Mouse (Mus musculus) myocyte (in vitro differentiated cells): ENCODE results near the gene Dus1l. TPM values are rescaled to one million over a fixed set of nuclear protein-coding genes. Genes with fewer than 3 reads are reported as not detected.

ENCODE experiments used
- H3K27me3 ChIP-seq: one replicate; pipeline ENCODE4 v1.6.1; 2011; ENCODE audit not compliant: control insufficient read depth, insufficient read depth, insufficient read length
- H3K36me3 ChIP-seq: one replicate; pipeline ENCODE4 v1.6.1; 2011; ENCODE audit not compliant: control insufficient read depth, insufficient read depth
- H3K4me2 ChIP-seq: one replicate; pipeline ENCODE4 v1.6.1; 2011; ENCODE audit warnings: low read depth, control low read depth
- H3K4me3 ChIP-seq: one replicate; pipeline ENCODE4 v1.5.1; 2011; ENCODE audit warnings: mild to moderate bottlenecking, control low read depth, moderate library complexity
- H3K79me2 ChIP-seq: one replicate; pipeline ENCODE4 v1.6.1; 2011; ENCODE audit not compliant: control insufficient read depth, insufficient read depth
- H3ac ChIP-seq: one replicate; pipeline ENCODE4 v1.6.1; 2011; ENCODE audit not compliant: control insufficient read depth, insufficient read length
- E2F4 ChIP-seq: IDR thresholded peaks from one replicate; pipeline ENCODE4 v1.6.1; 2011; ENCODE audit warnings: mild to moderate bottlenecking, control low read depth, moderate library complexity; ENCODE audit not compliant: insufficient read depth
- MAX ChIP-seq: IDR thresholded peaks from one replicate; pipeline ENCODE4 v1.6.1; 2011; ENCODE audit warnings: low read depth, mild to moderate bottlenecking, control low read depth
- MYOD1 ChIP-seq, 3 experiments: IDR thresholded peaks; one replicate each; pipeline ENCODE4 v1.6.1; 2011; ENCODE audit warnings: control low read depth in 2 of 3, low read depth in 2 of 3, mild to moderate bottlenecking in 2 of 3, moderate library complexity in 1 of 3; ENCODE audit not compliant: insufficient read length in 2 of 3, control insufficient read depth in 1 of 3
- MYOG ChIP-seq, 3 experiments: IDR thresholded peaks; one replicate each; pipeline ENCODE4 v1.6.1; 2011; ENCODE audit warnings: control low read depth in 2 of 3, low read depth in 2 of 3, mild to moderate bottlenecking in 2 of 3; ENCODE audit not compliant: insufficient read length in 2 of 3, control insufficient read depth in 1 of 3, insufficient read depth in 1 of 3
- POLR2AphosphoS2 ChIP-seq: IDR thresholded peaks from one replicate; pipeline ENCODE4 v1.6.1; 2011; ENCODE audit warnings: low read depth, control low read depth; ENCODE audit not compliant: insufficient read length
- SRF ChIP-seq: IDR thresholded peaks from one replicate; pipeline ENCODE4 v1.6.1; 2011; ENCODE audit warnings: low read depth; ENCODE audit not compliant: control insufficient read depth, insufficient read length
- TCF3 ChIP-seq: IDR thresholded peaks from one replicate; pipeline ENCODE4 v1.6.1; 2011; ENCODE audit warnings: low read depth, control low read depth; ENCODE audit not compliant: insufficient read length
- USF1 ChIP-seq: IDR thresholded peaks from one replicate; pipeline ENCODE4 v1.6.1; 2011; ENCODE audit warnings: low read depth, mild to moderate bottlenecking, control low read depth, moderate library complexity
- polyA plus RNA-seq: library from polyadenylated mRNA; unstranded; fragments of >200 nt; fragmentation: generic; extraction: Trizol; gene quantifications from one replicate; pipeline ENCODE4 v1.2.1, GENCODE M21; 2012; ENCODE audit warnings: missing spikeins

The Dus1l gene
- polyA plus RNA-seq, 1 experiment: 58.3 TPM

GRCm38 (mm10) chr11:120819556-120819955, 23.4 kb upstream of the Dus1l start:
- peaks cover 54% of the 10 kb centered on the region for H3K79me2 ChIP-seq
- peaks cover 29% of the 10 kb centered on the region for H3K36me3 ChIP-seq
- H3K27me3 ChIP-seq: no peaks in the 10 kb centered on the region
- no peak overlapping the region for H3K4me3 ChIP-seq
- H3K4me2 ChIP-seq: no peak overlapping the region
- H3ac ChIP-seq: no peak overlapping the region
- TF ChIP-seq SRF: no peak
- TF ChIP-seq MYOG (IDR thresholded peaks at IDR 0.05; ENCODE audit: control insufficient read depth in 1 of 3, insufficient read depth in 1 of 3, insufficient read length in 2 of 3, low read depth in 2 of 3): no peak
- no peak for TF ChIP-seq USF1

DNA sequence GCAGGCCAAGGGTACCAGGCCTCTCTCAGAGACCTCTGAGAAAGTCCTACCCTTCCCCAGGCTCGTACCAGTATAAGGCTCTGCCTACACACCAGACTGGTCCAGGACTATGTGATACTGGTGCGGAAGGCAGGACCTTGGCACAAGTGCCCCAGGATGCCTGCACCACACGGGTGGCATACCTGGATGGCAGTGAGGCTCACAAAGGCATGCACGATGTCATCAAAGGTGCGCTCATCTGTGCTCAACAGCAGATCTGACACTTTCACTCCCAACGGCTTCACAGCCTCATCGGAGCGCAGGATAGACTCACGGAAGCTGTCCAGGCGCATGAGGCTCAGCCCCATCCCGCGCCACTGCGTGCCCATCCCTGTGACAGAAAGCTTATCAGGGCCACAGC, 22.0 kb upstream of the Dus1l start:
- Histone ChIP-seq H3K4me2 (no peak overlapping the region), H3ac (no peak overlapping the region), H3K79me2 (peaks cover 51% of the 10 kb centered on the region), H3K27me3 (no peaks in the 10 kb centered on the region), H3K36me3 (peaks cover 29% of the 10 kb centered on the region), H3K4me3 (no peak overlapping the region)
- TF ChIP-seq POLR2AphosphoS2 (peak; percentile 29), MYOD1 (IDR thresholded peaks at IDR 0.05; ENCODE audit: control insufficient read depth in 1 of 3, insufficient read length in 2 of 3, low read depth in 2 of 3) (no peak)

- TF ChIP-seq MYOG (IDR thresholded peaks at IDR 0.05; ENCODE audit: control insufficient read depth in 1 of 3, insufficient read depth in 1 of 3, insufficient read length in 2 of 3, low read depth in 2 of 3): no peak
- no peak for TF ChIP-seq TCF3
- H3K4me2 ChIP-seq: no peak overlapping the region
- H3K79me2 ChIP-seq: peaks cover 42% of the 10 kb centered on the region
- H3K27me3 ChIP-seq: no peaks in the 10 kb centered on the region
- H3K4me3 ChIP-seq: no peak overlapping the region
- H3K36me3 ChIP-seq: peaks cover 37% of the 10 kb centered on the region
- no peak overlapping the region for H3ac ChIP-seq
These were observed 21.2 kb upstream of the Dus1l start for GRCm38 (mm10) chr11:120817358-120817757.

DNA sequence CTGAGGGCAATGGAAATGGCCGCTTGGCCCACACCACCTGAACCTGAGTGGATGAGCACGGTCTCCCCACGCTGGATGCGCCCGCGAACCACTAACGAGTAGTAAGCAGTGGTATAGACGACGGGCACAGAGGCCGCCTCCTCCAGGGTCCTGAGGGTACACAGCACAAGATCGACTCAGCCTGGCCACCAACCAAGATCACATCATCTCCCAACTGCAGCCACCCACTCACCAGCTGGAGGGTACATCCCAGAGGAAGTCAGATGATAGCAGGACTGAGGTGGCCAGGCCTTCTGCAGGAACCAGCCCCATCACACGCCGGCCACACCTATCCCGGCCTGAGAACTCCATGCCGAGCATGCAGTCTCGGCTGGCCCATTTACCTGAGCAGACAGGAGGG, 15.9 kb upstream of the Dus1l start:
- H3K36me3 ChIP-seq: peaks cover 46% of the 10 kb centered on the region
- H3K4me3 ChIP-seq: no peak overlapping the region
- H3K79me2 ChIP-seq: peaks cover 2% of the 10 kb centered on the region
- no peak overlapping the region for H3ac ChIP-seq
- no peak overlapping the region for H3K4me2 ChIP-seq
- H3K27me3 ChIP-seq: no peaks in the 10 kb centered on the region
- TF ChIP-seq MYOD1 (IDR thresholded peaks at IDR 0.05; ENCODE audit: control insufficient read depth in 1 of 3, insufficient read length in 2 of 3, low read depth in 2 of 3) (no peak), MAX (no peak), SRF (no peak), POLR2AphosphoS2 (no peak)

- H3K27me3 ChIP-seq: no peaks in the 10 kb centered on the region
- TF ChIP-seq TCF3: no peak
- TF ChIP-seq POLR2AphosphoS2: no peak
- H3K4me3 ChIP-seq: no peak overlapping the region
- no peak overlapping the region for H3ac ChIP-seq
- peaks cover 47% of the 10 kb centered on the region for H3K36me3 ChIP-seq
- no peak overlapping the region for H3K4me2 ChIP-seq
- H3K79me2 ChIP-seq: no peaks in the 10 kb centered on the region
These were observed 11.8 kb upstream of the Dus1l start for GRCm38 (mm10) chr11:120808010-120808409.

DNA sequence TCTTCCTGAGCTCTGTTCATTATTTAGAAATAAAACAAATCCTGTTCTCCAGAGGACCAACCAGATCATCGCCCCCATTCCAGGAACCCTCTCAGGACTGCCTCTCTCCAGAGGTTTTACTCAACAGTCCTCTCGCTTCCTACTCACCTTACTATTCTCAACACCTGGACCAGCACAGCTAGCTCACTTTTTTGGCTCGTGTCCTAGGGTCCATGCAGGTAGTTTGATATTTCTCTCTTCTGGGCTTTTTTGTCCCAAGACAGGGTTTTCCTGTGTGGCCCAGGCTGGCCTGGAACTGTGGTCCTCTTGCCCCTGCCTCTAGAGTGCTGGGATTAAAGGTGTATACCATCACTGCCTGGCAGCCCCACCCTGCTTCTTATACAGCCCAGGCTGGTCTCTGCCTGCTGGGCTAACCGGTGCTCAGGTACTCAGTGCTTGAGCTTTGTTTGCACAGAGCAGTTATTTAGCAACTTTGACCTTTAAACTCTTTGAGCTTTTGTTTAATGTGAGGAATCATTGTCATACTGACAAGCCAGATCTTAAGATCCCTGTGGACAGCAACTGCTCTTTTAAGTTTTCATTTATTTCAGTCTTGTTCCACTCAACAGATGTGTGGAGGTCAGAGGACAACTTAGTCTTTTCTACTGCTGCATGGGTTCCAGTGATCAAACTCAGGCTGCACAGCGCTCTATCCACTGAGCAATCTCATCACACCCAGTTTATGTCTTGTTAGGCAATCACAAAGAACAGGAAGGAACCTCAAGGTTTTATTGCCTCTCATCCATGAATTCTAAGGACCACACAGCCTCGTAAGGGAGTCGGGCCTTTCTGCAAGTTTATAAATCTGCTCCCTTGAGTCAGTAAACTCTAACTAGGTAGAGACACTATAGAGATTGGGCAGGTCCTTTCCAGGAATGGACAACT, 9.4 kb upstream of the Dus1l start:
- Histone ChIP-seq H3K4me2 (no peak overlapping the region), H3K36me3 (peaks cover 30% of the 10 kb centered on the region), H3ac (no peak overlapping the region), H3K27me3 (no peaks in the 10 kb centered on the region), H3K4me3 (no peak overlapping the region), H3K79me2 (no peaks in the 10 kb centered on the region)
- TF ChIP-seq USF1 (no peak), MYOG (IDR thresholded peaks at IDR 0.05; ENCODE audit: control insufficient read depth in 1 of 3, insufficient read depth in 1 of 3, insufficient read length in 2 of 3, low read depth in 2 of 3) (no peak), SRF (no peak), MYOD1 (IDR thresholded peaks at IDR 0.05; ENCODE audit: control insufficient read depth in 1 of 3, insufficient read length in 2 of 3, low read depth in 2 of 3) (no peak)

- no peak overlapping the region for H3K4me2 ChIP-seq
- H3K4me3 ChIP-seq: no peak overlapping the region
- H3K79me2 ChIP-seq: no peaks in the 10 kb centered on the region
- H3ac ChIP-seq: no peak overlapping the region
- no peaks in the 10 kb centered on the region for H3K27me3 ChIP-seq
- TF ChIP-seq E2F4: no peak
- peak; percentile 54 for TF ChIP-seq POLR2AphosphoS2
- no peak for TF ChIP-seq USF1
- no peak for TF ChIP-seq MYOG (IDR thresholded peaks at IDR 0.05; ENCODE audit: control insufficient read depth in 1 of 3, insufficient read depth in 1 of 3, insufficient read length in 2 of 3, low read depth in 2 of 3)
- H3K36me3 ChIP-seq: peaks cover 26% of the 10 kb centered on the region
These were observed 8.6 kb upstream of the Dus1l start for GRCm38 (mm10) chr11:120804769-120805168.
